Mouse (Mus musculus): ENCODE measurements around the gene Socs7.
"Not testable (repeated sequence)": the region's sequence is repeated elsewhere in the genome, so short reads cannot be mapped to it uniquely, and the experiment has no call there.

The Socs7 gene

GRCm38 (mm10) chr11:97361948-97362648, at the start of gene Socs7:
TSS of gene Socs7 (plus strand) at chr11:97362551.
- DNase-seq (ENCODE audit: low spot score) = peak; percentile 96

GRCm38 (mm10) chr11:97312871-97313270, 49.5 kb upstream of the Socs7 start:
- not testable (repeated sequence) for DNase-seq (ENCODE audit: low spot score)

GRCm38 (mm10) chr11:97314110-97314509, 48.2 kb upstream of the Socs7 start:
- no peak for DNase-seq (ENCODE audit: low spot score)

GRCm38 (mm10) chr11:97314751-97315503, 47.4 kb upstream of the Socs7 start:
- no peak for DNase-seq (ENCODE audit: low spot score)

GRCm38 (mm10) chr11:97315504-97316503, 46.5 kb upstream of the Socs7 start, which contains the start of gene Mrpl45:
TSS of gene Mrpl45 (plus strand) at chr11:97315716.
- peak; percentile 99 for DNase-seq (ENCODE audit: low spot score)

- DNase-seq (ENCODE audit: low spot score) = no peak
Measured at GRCm38 (mm10) chr11:97321197-97321596, 41.2 kb upstream of the Socs7 start.

GRCm38 (mm10) chr11:97321894-97322600, 40.3 kb upstream of the Socs7 start:
- not testable (repeated sequence) for DNase-seq (ENCODE audit: low spot score)

GRCm38 (mm10) chr11:97325224-97325623, 37.1 kb upstream of the Socs7 start:
- no peak for DNase-seq (ENCODE audit: low spot score)

- DNase-seq (ENCODE audit: low spot score) = peak; percentile 59
Measured at GRCm38 (mm10) chr11:97328148-97328547, 34.2 kb upstream of the Socs7 start.

GRCm38 (mm10) chr11:97330315-97330714, 32.0 kb upstream of the Socs7 start:
- no peak for DNase-seq (ENCODE audit: low spot score)

GRCm38 (mm10) chr11:97331231-97332190, 30.8 kb upstream of the Socs7 start:
- no peak for DNase-seq (ENCODE audit: low spot score)

- DNase-seq (ENCODE audit: low spot score) = no peak
Measured at GRCm38 (mm10) chr11:97333044-97333443, 29.3 kb upstream of the Socs7 start.

- DNase-seq (ENCODE audit: low spot score) = no peak
Measured at GRCm38 (mm10) chr11:97333896-97334295, 28.5 kb upstream of the Socs7 start.

GRCm38 (mm10) chr11:97334400-97334799, 28.0 kb upstream of the Socs7 start:
- no peak for DNase-seq (ENCODE audit: low spot score)

- DNase-seq (ENCODE audit: low spot score) = no peak
Measured at GRCm38 (mm10) chr11:97336238-97336637, 26.1 kb upstream of the Socs7 start.

GRCm38 (mm10) chr11:97336751-97337345, 25.5 kb upstream of the Socs7 start:
- DNase-seq (ENCODE audit: low spot score) = no peak

GRCm38 (mm10) chr11:97337363-97337762, 25.0 kb upstream of the Socs7 start:
- DNase-seq (ENCODE audit: low spot score) = no peak

- no peak for DNase-seq (ENCODE audit: low spot score)
Measured at GRCm38 (mm10) chr11:97338302-97338976, 23.9 kb upstream of the Socs7 start.

GRCm38 (mm10) chr11:97338977-97339315, 23.4 kb upstream of the Socs7 start:
- peak; percentile 52 for DNase-seq (ENCODE audit: low spot score)
